Mouse (Mus musculus): ENCODE results near the gene Wdr47. TPM values are rescaled to one million over a fixed set of nuclear protein-coding genes. Genes with fewer than 3 reads are reported as not detected.

Gene Wdr47
- polyA plus RNA-seq (2012; rRNA removed) = 78.4 and 92.7 TPM in 2 replicates

DNA sequence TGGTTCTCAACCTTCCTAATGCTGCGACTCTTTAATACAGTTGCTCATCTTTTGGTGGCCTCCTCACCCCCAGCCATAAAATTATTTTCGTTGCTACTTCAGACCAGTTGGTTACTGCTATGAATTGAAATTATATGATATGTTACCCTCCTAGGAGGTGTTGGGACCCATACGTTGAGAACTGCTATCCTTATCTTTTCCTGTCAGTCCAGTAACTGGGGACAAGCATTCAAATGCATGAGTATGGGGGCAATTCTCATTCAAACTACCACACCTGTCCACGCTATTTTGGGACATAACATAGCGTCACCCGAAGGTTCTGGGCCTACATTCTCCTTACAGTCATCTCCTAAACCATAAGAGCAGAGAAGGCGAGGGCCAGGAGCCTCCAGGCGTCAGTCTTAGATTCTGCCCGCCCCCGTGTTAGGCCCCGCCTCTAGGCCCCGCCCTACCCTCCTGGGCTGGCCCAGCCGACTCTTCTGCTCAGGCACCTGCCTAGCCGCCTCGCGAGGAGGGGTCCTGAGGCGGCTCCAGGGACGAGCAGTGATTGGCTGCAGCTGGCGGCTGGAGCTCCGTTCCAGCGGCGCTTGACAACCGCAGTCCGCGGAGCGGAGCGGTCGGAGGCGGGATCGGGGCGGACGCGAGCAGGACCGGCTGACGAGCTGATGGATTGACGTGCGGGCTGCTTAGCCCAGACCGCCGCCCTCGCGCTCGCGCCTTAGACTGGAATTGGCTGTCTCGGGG lies at the start of gene Wdr47:
Wdr47 (plus strand) TSS at position 494 of the 744 bp plus-strand sequence.

DNA sequence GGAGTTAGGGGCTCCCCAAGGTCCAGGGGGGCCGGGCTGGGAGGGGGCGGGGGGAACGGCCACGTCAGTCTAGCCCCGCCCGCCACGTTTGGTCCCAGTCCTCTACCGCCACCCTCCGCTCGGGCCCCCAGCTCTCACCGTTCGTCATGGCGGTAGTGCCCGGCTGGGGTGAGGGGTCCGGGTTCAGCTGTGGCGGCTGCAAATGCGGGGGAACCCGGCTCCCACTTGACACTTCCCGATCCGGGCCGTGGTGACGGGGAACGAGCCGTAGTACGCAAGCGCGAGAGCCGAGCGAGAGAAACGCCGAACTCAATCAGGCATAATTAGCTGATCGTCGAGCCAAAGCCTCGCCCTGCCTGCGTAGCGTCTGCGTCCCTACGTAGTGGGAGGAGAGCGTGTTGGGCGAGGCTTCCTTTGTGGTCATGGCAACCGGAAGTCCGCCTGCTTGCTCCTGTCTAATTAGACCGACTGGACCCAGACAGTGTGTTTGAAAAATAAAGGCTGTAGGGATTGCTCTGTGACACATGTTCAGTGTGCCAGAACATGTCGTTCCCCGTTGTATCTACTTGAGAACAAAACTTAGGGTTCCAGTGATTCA lies 28.8 kb upstream of the Wdr47 start, which contains the start of gene Tmem167b:
Tmem167b (minus strand) TSS at position 334 of the 598 bp plus-strand sequence.

DNA sequence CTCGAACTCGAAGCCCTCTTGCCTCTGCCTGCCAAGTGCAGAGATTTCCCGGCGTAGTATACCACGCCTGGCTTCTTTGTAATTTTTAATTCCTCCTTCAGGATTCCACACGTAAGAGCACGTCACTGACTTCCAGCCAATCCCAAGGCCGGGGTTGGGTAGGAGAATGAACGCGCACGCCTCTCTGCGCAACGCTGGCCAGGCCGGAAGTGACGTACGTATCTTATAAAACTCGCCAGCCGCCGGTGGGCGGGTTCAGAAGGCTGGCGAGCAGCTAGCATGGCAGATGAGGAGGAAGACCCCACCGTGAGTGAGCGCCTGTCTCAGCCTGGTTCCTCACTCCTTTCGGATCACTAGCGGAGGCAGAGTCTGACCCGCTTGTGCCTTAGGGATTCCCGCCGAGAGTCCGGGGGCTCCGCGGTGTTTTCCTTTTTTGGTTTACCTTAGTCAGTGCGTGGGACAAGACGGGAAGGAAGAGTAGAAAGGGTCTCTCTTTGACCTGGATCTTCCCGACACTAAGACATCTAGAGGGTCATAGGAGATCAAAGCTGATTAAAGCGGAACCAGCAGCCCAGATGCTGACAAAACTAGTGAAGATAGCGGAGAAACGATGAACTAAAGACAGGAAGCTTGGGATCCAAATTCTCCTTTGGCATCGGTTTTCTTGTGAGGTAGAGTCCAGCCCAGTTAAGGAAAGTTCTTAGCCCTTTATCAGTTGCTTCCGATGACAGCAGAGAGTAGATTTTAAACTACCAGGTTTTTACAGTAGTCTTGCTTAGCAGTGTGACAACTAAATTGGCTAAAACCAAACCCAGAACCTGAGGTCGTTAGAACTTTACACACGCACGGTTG lies 19.4 kb upstream of the Wdr47 start, which contains the start of gene Taf13:
Taf13 (plus strand) TSS at position 256 of the 852 bp plus-strand sequence.

DNA sequence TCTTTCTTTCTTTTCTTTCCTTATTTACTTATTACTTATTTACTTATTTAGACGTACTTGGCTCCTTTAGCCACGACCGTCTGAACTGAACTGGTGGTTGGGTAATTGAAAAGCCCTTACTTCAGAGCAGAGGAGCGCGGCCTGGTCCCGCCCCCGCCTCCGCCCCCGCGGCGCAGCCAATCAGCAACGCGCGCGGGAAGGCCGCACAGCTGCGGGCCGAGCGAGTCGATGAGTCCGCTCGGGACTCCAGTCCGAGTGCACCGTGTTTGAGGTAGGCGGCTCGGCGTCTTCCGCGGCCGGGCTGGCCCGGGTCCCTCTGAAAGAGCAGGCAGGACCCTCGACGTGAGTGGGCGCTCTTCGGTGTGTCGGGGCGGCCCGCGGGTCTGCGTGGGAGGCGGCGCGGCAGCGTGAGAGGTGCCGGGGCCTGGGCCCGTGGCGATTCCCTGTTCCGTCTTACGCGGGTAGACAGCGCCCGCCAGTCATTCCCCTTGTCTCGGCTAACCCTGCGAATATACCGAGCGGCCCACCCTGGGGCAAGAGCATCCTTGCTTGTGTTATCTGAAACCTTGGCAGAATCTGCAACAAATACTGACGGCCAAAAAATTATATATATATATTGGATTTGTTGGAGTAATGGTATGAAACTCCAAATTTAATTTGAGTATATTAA lies 62.8 kb downstream of the Wdr47 start, which contains the start of gene Clcc1:
Clcc1 (plus strand) TSS at position 204 of the 670 bp plus-strand sequence.

Other genes with a start within 250 kb of the Wdr47 start
- 0.07 and 0.09 TPM in 2 replicates for gene Mybphl, start 226.4 kb upstream of the Wdr47 start, polyA plus RNA-seq (2012; rRNA removed)
- 48.8 and 69.0 TPM in 2 replicates for gene Psrc1, start 207.4 kb upstream of the Wdr47 start, polyA plus RNA-seq (2012; rRNA removed)
- gene Celsr2, start 175.7 kb upstream of the Wdr47 start, polyA plus RNA-seq (2012; rRNA removed) = 66.1 and 72.8 TPM in 2 replicates
- gene Sars, start 146.1 kb upstream of the Wdr47 start, polyA plus RNA-seq (2012; rRNA removed) = 193 and 227 TPM in 2 replicates
- 1.6 and 1.8 TPM in 2 replicates for gene 1700013F07Rik, start 57.1 kb upstream of the Wdr47 start, polyA plus RNA-seq (2012; rRNA removed)
- gene 5330417C22Rik, start 54.7 kb upstream of the Wdr47 start, polyA plus RNA-seq (2012; rRNA removed) = 5.7 and 6.4 TPM in 2 replicates
- gene Tmem167b, start 28.8 kb upstream of the Wdr47 start, polyA plus RNA-seq (2012; rRNA removed) = 15.9 and 16.8 TPM in 2 replicates
- gene Taf13, start 19.6 kb upstream of the Wdr47 start, polyA plus RNA-seq (2012; rRNA removed) = 33.6 and 33.8 TPM in 2 replicates
- gene Clcc1, start 62.6 kb downstream of the Wdr47 start, polyA plus RNA-seq (2012; rRNA removed) = 59.0 and 61.8 TPM in 2 replicates
- 20.0 and 27.7 TPM in 2 replicates for gene Gpsm2, start 131.0 kb downstream of the Wdr47 start, polyA plus RNA-seq (2012; rRNA removed)
- gene Aknad1, start 148.4 kb downstream of the Wdr47 start, polyA plus RNA-seq (2012; rRNA removed) = 0.04 and 0.40 TPM in 2 replicates
- 14.8 and 18.0 TPM in 2 replicates for gene Stxbp3, start 249.2 kb downstream of the Wdr47 start, polyA plus RNA-seq (2012; rRNA removed)

Data from central nervous system, embryonic 14 days (tissue).